Mouse (Mus musculus) left cerebral cortex, postnatal 10 days (tissue): ENCODE measurements around the gene Ddah2. TPM values are rescaled to one million over a fixed set of nuclear protein-coding genes. Genes with fewer than 3 reads are reported as not detected.

ENCODE experiments used
- DNase-seq, 2 experiments: peaks; one replicate each; pipeline ENCODE4 v3.0.0; 2021 to 2022; ENCODE audit warnings: low spot score in 2 of 2, mixed read lengths in 1 of 2; ENCODE audit errors: extremely low spot score in 1 of 2
- intact Hi-C: fragments of 180-260 bp; cut with DNase I; formaldehyde crosslinking; loops from one replicate; pipeline ENCODE4 v1.15.1; 2025
- total RNA-seq, 2 experiments: library from RNA; stranded (reverse); gene quantifications; 2 replicates each; pipeline ENCODE4 v1.2.3; 2021

Gene Ddah2
- 10 to 100 TPM; 26.3 to 31.1 TPM for total RNA-seq

DNA sequence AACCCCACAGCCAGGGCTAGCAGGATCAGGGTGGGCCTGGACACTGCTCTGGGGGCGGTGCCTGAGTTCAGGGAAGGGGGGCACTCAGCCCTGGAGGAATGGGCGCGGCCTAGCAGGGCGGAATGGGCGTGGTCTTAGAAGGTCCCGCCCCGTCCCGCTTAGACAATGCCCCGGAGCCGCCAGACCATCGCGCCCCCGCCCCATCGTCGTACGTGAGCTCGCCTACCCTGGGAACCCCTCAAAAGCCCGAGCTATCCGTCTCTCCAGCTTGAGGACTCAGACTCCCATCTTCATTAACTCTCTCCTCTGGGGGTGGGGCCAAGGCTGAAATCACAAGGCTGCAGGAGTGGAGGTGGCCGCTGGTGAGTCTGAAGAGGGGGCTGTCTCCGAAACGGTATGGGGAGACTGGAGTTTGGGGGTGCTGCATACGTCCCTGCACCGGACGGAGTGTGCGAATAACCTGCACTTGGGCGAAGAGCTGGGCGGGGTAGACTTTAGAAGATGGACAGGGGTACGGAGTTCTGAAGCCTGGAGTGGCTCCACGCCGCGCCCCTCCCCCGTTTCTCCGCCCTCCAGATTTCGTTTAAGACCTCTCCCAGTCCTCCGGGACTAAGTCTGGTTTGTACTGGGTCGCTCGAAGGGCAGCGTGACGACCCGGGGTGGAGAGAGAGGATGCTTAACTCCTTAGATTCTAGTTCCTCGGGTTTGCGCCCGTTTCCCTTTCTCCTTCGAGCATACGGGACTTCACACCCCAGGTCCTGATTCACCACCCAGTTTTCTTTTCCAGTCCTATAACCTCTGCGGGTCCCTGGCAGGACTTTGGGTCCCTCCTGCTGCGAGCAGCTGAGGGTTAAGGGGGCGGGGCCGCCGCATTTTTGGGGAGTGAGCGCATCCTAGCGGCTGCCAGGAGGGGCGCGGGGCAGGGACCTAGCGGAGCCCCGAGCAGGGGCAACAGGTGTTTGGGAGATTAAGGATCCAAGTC, at the start of gene Ddah2:
Gene Ddah2 (plus strand): TSS at position 125 of the 982 bp plus-strand sequence.
- intact Hi-C loops: loop anchor here (5.0 kb wide), 1 partner anchor 37 kb away; no protein-coding TSS in a partner anchor

DNA sequence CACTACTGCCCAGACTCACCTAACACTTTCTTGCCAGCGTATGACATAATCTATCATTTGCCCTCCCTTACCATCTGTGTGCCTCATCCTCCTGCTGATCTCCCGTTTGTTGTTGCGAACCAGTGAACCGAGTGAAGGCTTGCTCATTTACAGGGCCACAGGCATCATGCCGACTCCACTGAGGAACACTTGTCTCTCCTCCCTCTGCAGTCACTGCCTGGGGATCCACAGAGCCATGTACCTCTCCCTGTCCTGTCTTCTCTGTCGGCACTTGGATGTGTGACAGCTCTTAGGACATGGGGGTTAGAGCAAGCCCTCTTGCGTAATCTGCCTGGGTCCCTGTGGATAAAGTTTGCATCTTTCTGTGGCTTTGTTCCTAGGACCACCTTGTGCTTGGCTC, 49.2 kb upstream of the Ddah2 start:
- DNase-seq: no peak
- intact Hi-C loops: no loop called here

More for the DNA sequence above, at the start of gene Ddah2:
- peak; percentile 74 to 94 for DNase-seq

DNA sequence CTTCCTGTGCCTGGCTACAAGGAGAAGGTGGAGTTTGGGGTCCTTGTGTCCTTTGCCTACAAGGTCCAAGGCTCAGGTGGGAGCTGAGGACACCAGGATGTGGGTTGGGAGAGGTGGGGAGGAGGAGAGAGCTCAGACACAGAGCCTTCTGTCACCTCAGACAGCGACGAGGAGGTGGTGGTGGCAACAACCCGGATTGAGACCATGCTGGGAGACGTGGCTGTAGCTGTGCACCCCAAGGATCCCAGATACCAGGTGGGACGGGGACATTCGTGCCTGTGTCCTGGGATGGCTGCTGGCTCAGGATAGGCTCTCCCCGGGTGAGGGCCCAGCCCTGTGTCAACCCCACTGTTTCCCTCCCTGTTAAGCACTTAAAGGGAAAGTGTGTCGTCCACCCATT, 47.4 kb upstream of the Ddah2 start:
- DNase-seq: peak in 1 of 2 experiments; percentile 16
- intact Hi-C loops: no loop called here

DNA sequence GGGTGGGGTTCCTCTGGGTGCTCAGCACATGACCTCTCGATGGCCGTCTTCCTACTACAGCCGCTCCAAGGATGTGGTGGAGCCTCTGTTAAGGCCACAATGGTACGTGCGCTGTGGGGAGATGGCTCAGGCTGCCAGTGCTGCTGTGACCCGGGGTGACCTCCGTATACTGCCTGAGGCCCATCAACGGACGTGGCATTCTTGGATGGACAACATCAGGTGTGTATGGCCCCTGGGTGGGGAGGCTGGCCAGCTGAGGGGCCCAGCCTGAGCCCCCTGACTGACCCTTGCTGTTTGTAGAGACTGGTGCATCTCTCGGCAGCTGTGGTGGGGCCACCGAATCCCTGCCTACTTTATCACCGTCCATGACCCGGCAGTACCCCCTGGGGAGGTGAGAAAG, 46.4 kb upstream of the Ddah2 start:
- peak in 1 of 2 experiments; percentile 18 for DNase-seq

DNA sequence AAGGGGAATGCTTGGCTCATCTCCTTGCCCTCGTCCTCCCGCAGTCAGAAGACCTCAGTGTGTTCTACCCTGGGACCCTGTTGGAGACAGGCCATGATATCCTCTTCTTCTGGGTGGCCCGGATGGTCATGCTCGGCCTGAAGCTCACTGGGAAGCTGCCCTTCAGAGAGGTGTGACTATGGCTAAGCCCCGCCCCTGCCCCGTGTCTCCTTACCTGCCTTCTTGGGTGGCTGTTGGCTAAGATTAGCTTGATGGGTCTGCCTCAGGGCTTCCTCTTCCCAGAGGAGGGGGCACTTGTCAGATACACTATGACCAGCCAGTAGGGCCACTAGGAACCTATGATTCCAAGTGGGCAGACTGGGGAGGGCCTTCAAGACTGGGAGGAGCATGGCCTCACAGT, 45.6 kb upstream of the Ddah2 start:
- DNase-seq: no peak
- intact Hi-C loops: no loop called here

More for the DNA sequence above, 46.4 kb upstream of the Ddah2 start:
- intact Hi-C loops: no loop called here

DNA sequence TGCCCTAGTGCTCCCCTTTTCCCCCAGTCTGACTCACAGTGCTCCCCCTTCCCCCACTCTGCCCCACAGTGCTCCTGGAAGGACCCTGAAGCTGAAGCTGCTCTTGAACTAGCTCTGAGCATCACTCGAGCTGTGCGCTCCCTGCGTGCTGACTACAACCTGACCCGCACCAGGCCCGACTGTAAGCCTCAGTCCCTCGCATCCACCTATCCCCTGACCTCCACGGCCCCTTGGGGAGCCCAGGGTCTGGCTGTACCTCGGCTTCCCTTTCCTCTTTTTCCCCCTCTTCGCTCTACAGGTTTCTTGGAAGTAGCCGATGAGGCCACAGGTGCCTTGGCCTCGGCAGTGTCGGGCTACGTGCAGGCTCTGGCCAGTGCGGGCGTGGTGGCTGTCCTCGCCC, 43.5 kb upstream of the Ddah2 start:
- no peak for DNase-seq
- intact Hi-C loops: loop anchor here (5.0 kb wide), 2 partner anchors 82 to 102 kb away; partner anchors contain the start of gene Ly6g5b

DNA sequence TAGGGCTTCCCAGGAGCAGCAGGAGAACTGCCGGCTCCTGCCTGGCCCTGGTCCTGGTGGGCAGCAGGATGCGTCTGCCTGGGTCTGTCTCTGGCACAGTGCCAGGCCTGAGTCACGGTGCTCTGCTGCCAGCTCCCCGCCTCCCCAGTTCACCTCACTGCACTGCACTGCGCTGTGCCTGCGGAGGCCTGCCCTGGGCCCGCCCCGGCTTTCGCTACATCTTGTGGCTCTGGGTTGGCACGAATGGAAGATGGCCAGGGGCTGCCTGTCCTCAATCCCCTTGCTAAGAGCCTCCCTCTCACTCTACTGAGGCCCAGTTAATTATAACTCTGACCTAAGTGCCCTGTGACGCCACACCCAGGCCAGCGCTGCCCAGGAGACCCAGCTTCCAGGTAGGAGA, 42.5 kb upstream of the Ddah2 start, which contains the start of gene Vwa7:
Gene Vwa7 (plus strand): TSS at position 204 of the 400 bp plus-strand sequence.
- intact Hi-C loops: loop anchor here (5.0 kb wide), 2 partner anchors 81 to 101 kb away; partner anchors contain the start of gene Ly6g5b
- DNase-seq: peak in 1 of 2 experiments; percentile 62

DNA sequence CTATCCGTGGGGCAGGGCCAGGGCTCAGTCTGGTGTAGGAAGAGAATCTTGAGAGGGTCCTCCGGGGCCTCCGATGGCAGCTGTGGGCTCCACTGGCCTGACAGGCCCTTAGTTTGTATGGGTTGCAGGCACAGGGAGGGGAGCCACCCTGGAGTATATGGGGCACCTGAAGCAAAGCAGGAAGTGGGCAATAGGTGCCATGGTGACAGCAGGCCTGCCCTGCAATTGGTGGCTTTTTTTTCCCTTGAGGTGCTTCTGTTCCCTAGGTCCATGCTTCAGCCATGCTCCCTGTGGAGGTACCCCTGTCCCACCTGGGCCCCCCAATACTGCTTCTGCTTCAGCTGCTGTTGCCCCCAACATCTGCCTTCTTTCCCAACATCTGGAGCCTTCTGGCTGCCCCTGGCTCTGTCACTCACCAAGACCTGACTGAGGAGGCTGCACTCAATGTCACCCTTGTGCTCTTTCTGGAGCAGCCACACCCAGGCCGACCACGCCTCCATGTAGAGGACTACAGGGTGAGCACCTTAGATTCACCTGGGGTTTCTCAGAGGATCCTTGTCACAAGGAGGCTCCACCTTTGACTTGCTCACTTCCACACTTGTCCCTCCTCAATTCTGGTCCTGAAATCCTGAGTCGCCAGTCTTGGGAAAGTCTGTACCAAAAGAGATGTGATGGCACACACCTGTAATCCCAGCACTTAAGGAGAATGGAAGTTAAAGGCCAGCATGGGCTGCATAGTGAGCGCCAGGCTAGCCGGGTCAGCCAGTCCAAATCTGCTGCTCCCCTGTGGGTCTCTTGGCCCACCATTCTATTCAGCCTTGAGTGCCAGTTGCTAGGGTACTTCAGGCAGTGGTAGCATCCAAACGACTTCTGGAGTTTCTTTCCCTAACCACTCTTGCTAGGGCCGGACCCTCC, 41.8 kb upstream of the Ddah2 start:
- intact Hi-C loops: loop anchor here (5.0 kb wide), 2 partner anchors 80 to 100 kb away; partner anchors contain the start of gene Ly6g5b
- DNase-seq: no peak

DNA sequence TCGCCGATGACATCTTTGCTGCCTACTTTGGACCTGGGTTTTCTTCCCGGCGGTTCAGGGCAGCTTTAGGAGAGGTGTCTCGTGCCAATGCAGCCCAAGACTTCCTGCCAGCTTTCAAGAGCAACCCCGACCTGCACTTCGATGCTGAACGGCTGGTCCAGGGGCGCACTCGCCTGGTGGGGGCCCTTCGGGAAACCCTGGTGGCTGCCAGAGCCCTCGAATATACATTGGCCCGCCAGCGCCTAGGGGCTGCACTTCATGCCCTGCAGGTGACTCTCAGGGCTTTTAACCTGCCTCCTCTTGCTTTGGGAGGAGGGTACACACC, 41.2 kb upstream of the Ddah2 start:
- intact Hi-C loops: loop anchor here (5.0 kb wide), 2 partner anchors 80 to 100 kb away; partner anchors contain the start of gene Ly6g5b
- DNase-seq: no peak

DNA sequence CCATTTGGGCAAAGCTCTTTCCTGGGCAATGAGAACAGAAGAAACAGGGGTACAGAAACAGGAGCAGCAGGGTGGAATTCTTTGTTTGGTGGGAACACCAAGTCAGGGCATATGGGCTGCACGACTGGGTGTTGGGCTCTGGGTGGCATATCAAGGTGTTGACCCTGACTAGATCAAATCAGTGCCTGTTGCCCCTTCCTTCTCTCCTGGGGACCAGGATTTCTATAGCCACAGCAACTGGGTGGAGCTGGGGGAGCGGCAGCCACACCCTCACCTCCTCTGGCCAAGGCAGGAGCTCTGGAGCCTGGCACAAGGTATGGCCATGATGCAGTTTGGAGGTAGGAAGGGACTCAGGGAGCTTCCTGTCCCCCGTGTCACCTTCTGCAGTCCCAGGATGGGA, 40.7 kb upstream of the Ddah2 start:
- no peak for DNase-seq
- intact Hi-C loops: loop anchor here (5.0 kb wide), 2 partner anchors 79 to 99 kb away; partner anchors contain the start of gene Ly6g5b

DNA sequence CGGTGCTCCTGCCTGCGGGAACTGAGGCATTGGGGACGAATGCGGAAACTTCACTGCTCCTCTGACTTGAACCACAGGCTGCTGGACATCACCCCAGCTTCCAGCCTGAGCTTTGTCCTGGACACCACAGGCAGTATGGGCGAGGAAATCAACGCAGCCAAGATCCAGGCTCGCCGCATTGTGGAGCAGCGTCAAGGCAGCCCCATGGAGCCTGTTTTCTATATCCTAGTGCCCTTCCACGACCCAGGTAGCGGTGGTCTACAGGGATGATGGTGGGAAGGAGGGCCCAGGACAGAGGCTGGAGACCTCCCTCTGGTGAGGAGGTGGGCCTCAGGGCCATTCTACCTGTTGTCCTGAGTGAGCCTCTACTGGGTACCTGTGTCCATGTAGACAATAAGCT, 38.9 kb upstream of the Ddah2 start:
- DNase-seq: no peak
- intact Hi-C loops: loop anchor here (5.0 kb wide), 4 partner anchors 37 to 97 kb away; partner anchors contain the start of genes Ddah2, Ly6g5b and Ly6g5c

DNA sequence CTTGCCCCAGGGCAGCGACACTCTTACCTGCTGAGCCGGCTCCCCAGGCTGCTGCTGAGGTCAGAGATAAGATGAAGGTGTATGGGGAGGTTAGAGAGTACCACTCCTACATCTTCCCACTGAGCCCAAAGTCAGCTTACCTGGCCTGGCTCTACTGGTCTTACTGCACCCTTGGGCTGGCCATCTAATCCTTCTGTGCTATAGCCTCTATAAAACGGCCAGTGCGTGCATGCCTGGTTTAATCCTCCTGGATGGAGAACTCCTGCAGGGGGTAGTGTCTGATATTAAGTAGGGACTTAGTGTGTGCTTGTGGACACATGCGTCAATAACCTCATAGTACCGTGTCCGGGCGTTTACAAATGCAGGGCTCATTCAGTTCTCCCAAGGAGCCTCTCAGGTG, 38.3 kb upstream of the Ddah2 start:
- intact Hi-C loops: loop anchor here (5.0 kb wide), 2 partner anchors 37 to 87 kb away; partner anchors contain the start of genes Ddah2 and Ly6g5c
- DNase-seq: no peak

DNA sequence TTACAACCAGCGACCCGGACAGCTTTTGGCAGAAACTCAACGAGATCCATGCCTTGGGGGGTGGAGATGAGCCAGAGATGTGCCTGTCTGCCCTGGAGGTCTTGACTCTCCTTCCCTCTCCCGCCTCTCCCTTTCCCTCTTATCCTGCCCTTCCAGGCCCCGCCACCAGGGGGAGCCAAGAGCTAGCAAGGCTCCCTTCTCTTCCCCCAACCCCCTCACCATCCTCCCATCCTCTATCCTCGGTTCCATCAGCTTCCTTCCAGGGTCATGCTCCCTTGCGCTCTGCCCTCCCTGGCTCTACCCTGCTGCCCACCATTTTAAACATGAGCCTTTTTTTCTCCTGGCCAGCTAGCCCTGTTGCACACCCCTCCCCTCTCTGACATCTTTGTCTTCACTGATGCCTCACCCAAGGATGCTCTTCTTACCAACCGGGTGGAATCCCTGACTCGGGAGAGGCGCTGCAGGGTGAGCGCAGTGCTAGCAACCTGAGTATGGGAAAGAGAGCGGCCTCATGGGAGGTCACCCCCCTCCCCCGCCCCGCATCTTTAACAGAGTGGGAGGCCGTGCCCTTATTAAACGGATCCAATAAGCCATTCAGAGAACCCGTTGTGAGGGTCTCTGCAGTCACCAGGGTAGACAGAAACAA, 37.5 kb upstream of the Ddah2 start:
- peak; percentile 65 to 86 for DNase-seq
- intact Hi-C loops: loop anchor here (5.0 kb wide), 2 partner anchors 36 to 86 kb away; partner anchors contain the start of genes Ddah2 and Ly6g5c

DNA sequence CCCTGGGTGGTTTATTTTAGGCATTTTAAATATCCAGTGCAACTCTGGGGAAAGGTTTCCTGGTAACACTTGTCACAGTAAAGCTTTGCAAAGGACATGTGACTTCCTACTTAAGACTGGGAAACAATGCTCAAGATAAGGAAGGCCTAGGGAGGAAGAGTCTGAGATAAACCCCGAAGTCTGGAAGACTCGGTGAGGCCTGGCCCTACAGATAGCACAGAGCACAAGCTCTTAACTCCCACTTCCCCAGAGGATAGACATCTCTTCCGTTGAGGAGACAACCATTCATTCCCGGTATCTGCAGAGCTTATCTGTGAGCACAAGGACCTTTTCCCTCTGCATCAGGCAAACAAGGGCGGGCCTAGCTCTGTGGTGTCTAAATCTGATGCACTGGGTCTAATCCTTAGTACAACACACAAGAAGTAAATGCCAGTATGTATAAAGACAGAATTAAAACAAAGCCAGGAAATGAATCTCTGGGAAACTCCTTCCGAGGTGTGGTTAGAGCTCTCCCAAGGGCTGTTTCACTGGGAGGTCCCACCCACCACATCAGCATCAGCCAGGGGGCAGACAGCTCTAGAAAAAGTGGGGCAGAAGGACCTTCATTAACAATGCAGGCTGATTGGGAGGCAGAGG, 36.9 kb upstream of the Ddah2 start:
- DNase-seq: no peak
- intact Hi-C loops: loop anchor here (5.0 kb wide), 2 partner anchors 35 to 85 kb away; partner anchors contain the start of genes Ddah2 and Ly6g5c

DNA sequence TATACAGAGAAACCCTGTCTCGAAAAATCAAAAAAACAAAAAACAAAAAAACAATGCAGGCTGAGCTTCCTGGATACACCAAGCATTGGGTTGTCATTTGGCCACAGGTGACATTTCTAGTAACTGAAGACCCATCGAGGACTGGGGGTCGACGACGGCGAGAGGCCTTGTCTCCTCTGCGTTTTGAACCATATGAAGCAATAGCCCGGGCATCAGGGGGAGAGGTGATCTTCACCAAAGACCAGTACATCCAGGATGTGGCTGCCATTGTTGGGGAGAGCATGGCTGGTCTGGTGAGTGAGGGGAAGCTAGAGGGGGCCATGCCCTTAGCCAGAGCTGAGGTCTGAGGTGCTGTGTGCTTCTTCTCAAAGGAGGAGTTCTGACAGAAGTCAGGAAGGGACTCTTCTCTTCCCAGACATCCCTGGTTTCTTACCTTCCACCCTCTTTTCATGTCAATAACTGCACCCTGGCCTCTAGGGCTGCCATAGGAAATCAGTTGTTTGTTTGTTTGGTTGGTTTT, 36.2 kb upstream of the Ddah2 start:
- intact Hi-C loops: loop anchor here (5.0 kb wide), 2 partner anchors 35 to 85 kb away; partner anchors contain the start of genes Ddah2 and Ly6g5c
- no peak for DNase-seq

DNA sequence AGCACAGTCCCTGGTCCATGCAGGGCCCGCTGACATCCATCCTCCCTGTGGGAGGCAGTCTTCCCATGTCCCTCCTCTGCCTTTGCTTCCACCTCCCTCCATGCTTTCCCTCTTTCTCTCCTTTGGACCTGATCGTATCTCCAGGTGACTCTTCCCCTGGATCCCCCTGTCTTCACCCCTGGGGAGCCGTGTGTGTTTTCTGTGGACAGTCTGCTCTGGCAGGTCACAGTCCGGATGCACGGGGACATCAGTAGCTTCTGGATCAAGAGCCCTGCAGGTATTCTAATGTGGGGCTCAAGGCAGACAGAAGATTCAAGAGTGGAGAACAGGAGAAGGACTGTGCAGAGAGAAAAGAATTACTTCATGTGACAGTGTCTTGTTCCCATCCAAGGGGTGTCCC, 35.6 kb upstream of the Ddah2 start:
- DNase-seq: no peak
- intact Hi-C loops: loop anchor here (5.0 kb wide), 2 partner anchors 34 to 84 kb away; partner anchors contain the start of genes Ddah2 and Ly6g5c

DNA sequence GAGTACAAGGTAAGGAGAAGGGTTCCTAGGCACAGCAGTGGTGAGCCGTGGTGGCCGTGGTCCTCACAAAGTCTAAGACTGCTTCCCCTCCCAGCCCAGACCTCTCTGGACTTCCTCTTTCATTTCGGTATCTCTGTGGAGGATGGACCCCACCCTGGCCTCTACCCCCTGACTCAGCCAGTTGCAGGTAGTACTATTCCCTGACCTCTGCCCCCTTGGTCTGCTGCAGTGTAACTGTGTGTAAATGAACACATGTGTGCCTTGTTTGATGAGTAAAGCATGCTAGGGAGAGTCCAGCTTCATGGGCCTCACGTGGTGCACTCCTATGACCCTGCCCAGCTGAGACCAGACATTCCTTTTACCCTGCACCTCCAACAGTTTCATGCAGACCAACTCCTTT, 35.1 kb upstream of the Ddah2 start:
- intact Hi-C loops: loop anchor here (5.0 kb wide), 2 partner anchors 34 to 84 kb away; partner anchors contain the start of genes Ddah2 and Ly6g5c
- peak in 1 of 2 experiments; percentile 30 for DNase-seq
